28 mouse cellular contexts compared by ENCODE assay signal in genomic region chr14:57886032-57886431, GRCm38 (mm10). TPM values are rescaled to one million over a fixed set of nuclear protein-coding genes. Genes with fewer than 3 reads are reported as not detected.
DNase-seq lines count a peak whose midpoint lies in the region; ATAC-seq and TF ChIP-seq lines count a peak whose summit lies in the region.
"Had no signal": no experiment of that assay in that cellular context is flagged by ENCODE, and none has a peak within 500 bp of the region (broad histone marks: within the 10 kb centered on the region; RNA-seq: fewer than 3 reads in every experiment).

No protein-coding gene starts in this region.

- peaks cover 12% of the 10 kb centered on the region for H3K79me2 ChIP-seq in CH12.LX (replicated peaks; ENCODE audit: control insufficient read depth, extremely low read depth, insufficient read depth, poor library complexity, severe bottlenecking)

- no peak overlapping the region for H3K27ac ChIP-seq in CH12.LX (ENCODE audit: insufficient read depth, low read depth)
- no peak overlapping the region for H3K27ac ChIP-seq in liver, postnatal 0 days (ENCODE audit: low read depth)
- H3K27ac ChIP-seq: embryonic facial prominence, embryonic 12.5 days; embryonic facial prominence, embryonic 15.5 days; heart, embryonic 10.5 days; hindbrain, embryonic 14.5 days; hindbrain, postnatal 0 days; intestine, embryonic 15.5 days had no signal

- TF ChIP-seq CTCF in CH12.LX (conservative IDR thresholded peaks at IDR 0.05 in 1 of 2, IDR thresholded peaks at IDR 0.05 in 1 of 2; ENCODE audit: low read depth in 2 of 2, low read length in 2 of 2) = no peak
- TF ChIP-seq CTCF in liver, postnatal 0 days (IDR thresholded peaks at IDR 0.05; ENCODE audit: low read depth) = no peak

- no peak overlapping the region for H3K9ac ChIP-seq in CH12.LX (ENCODE audit: insufficient read depth, low read depth)
- no peak overlapping the region for H3K9ac ChIP-seq in liver, postnatal 0 days (replicated peaks)
- H3K9ac ChIP-seq: embryonic facial prominence, embryonic 12.5 days; embryonic facial prominence, embryonic 15.5 days; forebrain, postnatal 0 days; heart, embryonic 13.5 days; hindbrain, embryonic 14.5 days; intestine, embryonic 15.5 days had no signal

- dilution Hi-C loops in CH12.LX (cut with MboI; ENCODE audit: extremely low pct_ligation_motif_present, extremely low pct_unique_long_range_greater_than_20kb, low sequenced_read_pairs) = no loop called here

- WGBS in liver, postnatal 0 days (ENCODE audit: insufficient replicate concordance) = 35% methylated on average over 2 of the region's 2 CpGs

- peak; percentile 33 for ATAC-seq in inflammation-experienced regulatory T-cells, adult 6 months
- ATAC-seq in liver, postnatal 0 days = no peak
- ATAC-seq: forebrain, embryonic 14.5 days; forebrain, postnatal 0 days; hindbrain, postnatal 0 days; intestine, embryonic 15.5 days had no signal

- no peak for TF ChIP-seq POLR2A in CH12.LX (IDR thresholded peaks at IDR 0.05; ENCODE audit: low read depth, low read length)

- in situ Hi-C loops in CH12.LX (cut with MboI; ENCODE audit: low pct_ligation_motif_present, low pct_unique_long_range_greater_than_20kb, low sequenced_read_pairs) = no loop called here

- no peak overlapping the region for H3K4me2 ChIP-seq in CH12.LX (ENCODE audit: insufficient read depth, low read depth, poor library complexity, severe bottlenecking)
- no peak overlapping the region for H3K4me2 ChIP-seq in liver, postnatal 0 days (ENCODE audit: low read depth, low read length)
- H3K4me2 ChIP-seq: embryonic facial prominence, embryonic 12.5 days; embryonic facial prominence, embryonic 15.5 days; heart, embryonic 13.5 days; intestine, embryonic 15.5 days had no signal

- no peak for TF ChIP-seq EP300 in CH12.LX (IDR thresholded peaks at IDR 0.05; ENCODE audit: low read length)
- TF ChIP-seq EP300 in liver, postnatal 0 days (IDR thresholded peaks at IDR 0.05; ENCODE audit: low read depth) = no peak

- H3K9me3 ChIP-seq in CH12.LX (replicated peaks; ENCODE audit: low read length) = no peaks in the 10 kb centered on the region
- no peaks in the 10 kb centered on the region for H3K9me3 ChIP-seq in liver, postnatal 0 days (ENCODE audit: low read length)
- H3K9me3 ChIP-seq: embryonic facial prominence, embryonic 12.5 days; embryonic facial prominence, embryonic 15.5 days; heart, embryonic 10.5 days; heart, embryonic 13.5 days; intestine, embryonic 15.5 days had no signal

- no peak overlapping the region for H3K4me3 ChIP-seq in CH12.LX (replicated peaks in 1 of 3; ENCODE audit: low read depth in 2 of 3, low read length in 2 of 3, poor library complexity in 1 of 3)
- no peak overlapping the region for H3K4me3 ChIP-seq in liver, postnatal 0 days (ENCODE audit: low read depth, low read length)
- H3K4me3 ChIP-seq: embryonic facial prominence, embryonic 12.5 days; embryonic facial prominence, embryonic 15.5 days; gastrocnemius, adult 2 months; heart, embryonic 10.5 days; heart, embryonic 13.5 days; intestine, embryonic 15.5 days had no signal

- TF ChIP-seq RAD21 in CH12.LX (IDR thresholded peaks at IDR 0.05; ENCODE audit: low read depth, low read length) = no peak

- DNase-seq in heart, adult 11 months = peak; percentile 14
- DNase-seq in heart, adult 9 months (ENCODE audit: low spot score in 2 of 2) = no peak
- DNase-seq in CH12.LX (ENCODE audit: extremely low read depth) (no peak), liver (no peak)
- no peak for DNase-seq in layer of hippocampus, postnatal 14 days (ENCODE audit: low spot score in 2 of 2)
- no peak for DNase-seq in liver, postnatal 0 days
- no peak for DNase-seq in thymus, adult 18-20 months
- DNase-seq: adrenal gland, postnatal 10 days; adrenal gland, postnatal 36 days; B cell, adult 2 months; cerebellum, adult 18-20 months; cerebellum, adult 9-10 months; cerebellum, postnatal 25 days; forebrain, postnatal 0 days; gastrocnemius, adult 2 months; gastrocnemius, postnatal 14 days; heart, adult 18-20 months; heart, postnatal 14 days; heart, postnatal 4 days had no signal

- H3K36me3 ChIP-seq in CH12.LX (replicated peaks in 1 of 2; ENCODE audit: control insufficient read depth in 1 of 2, insufficient read depth in 1 of 2, low read length in 1 of 2) = peaks cover 0 to 20% of the 10 kb centered on the region in 2 experiments
- no peaks in the 10 kb centered on the region for H3K36me3 ChIP-seq in liver, postnatal 0 days (replicated peaks; ENCODE audit: insufficient read depth, low read length)
- H3K36me3 ChIP-seq: embryonic facial prominence, embryonic 12.5 days; embryonic facial prominence, embryonic 15.5 days; intestine, embryonic 15.5 days had no signal

- H3K4me1 ChIP-seq in CH12.LX (ENCODE audit: control insufficient read depth in 1 of 2, insufficient read depth in 2 of 2) = peaks cover 2 to 47% of the 10 kb centered on the region in 2 experiments; a peak in 3 of 4 replicates
- peaks cover 11% of the 10 kb centered on the region for H3K4me1 ChIP-seq in liver, postnatal 0 days (ENCODE audit: insufficient read depth)

- H3K27me3 ChIP-seq in CH12.LX (replicated peaks) = no peaks in the 10 kb centered on the region
- H3K27me3 ChIP-seq in liver, postnatal 0 days (ENCODE audit: insufficient read depth, low read length) = no peaks in the 10 kb centered on the region
- H3K27me3 ChIP-seq: embryonic facial prominence, embryonic 12.5 days; embryonic facial prominence, embryonic 15.5 days; heart, embryonic 13.5 days; intestine, embryonic 15.5 days had no signal

TF ChIP-seq in CH12.LX, 34 proteins besides CTCF, POLR2A, EP300 and RAD21:
- TF ChIP-seq ZKSCAN1 (IDR thresholded peaks at IDR 0.05; ENCODE audit: borderline replicate concordance, low read depth, low read length) (no peak), MAFK (IDR thresholded peaks at IDR 0.05; ENCODE audit: insufficient replicate concordance, low read length) (no peak), ELF1 (IDR thresholded peaks at IDR 0.05; ENCODE audit: low read depth, low read length) (peak; percentile 56), IRF4 (IDR thresholded peaks at IDR 0.05; ENCODE audit: low read depth, low read length) (no peak)

RNA-seq across cellular contexts. Expression of gene Zdhhc20, which starts 4.0 kb away (rescaled TPM):
- 9.4 and 10.4 TPM in 2 replicates for total RNA-seq in CH12.LX (2012; rRNA removed)
- total RNA-seq in CH12.LX (2014; rRNA removed) = 27.4 and 36.1 TPM in 2 replicates
- polyA plus RNA-seq in CH12.LX (2012; ENCODE audit: insufficient read length, low read depth) = 28.7 and 41.3 TPM in 2 replicates
- polyA plus RNA-seq in inflammation-experienced regulatory T-cells, adult 6 months (2017; shearing (Covaris generic)) = 100 to 1,000 TPM; 173 to 226 (median 184) TPM
- total RNA-seq in layer of hippocampus, postnatal 14 days (2021) = 10 to 100 TPM; 31.4 to 35.3 TPM
- 10.0 and 12.9 TPM in 2 replicates for polyA plus RNA-seq in liver, postnatal 0 days (2015; fragmentation: Nextera tagmentation; extraction: Ambion mirVana)

RNA-seq across cellular contexts. Expression of gene Mrpl57, which starts 60.0 kb away (rescaled TPM):
- total RNA-seq in CH12.LX (2012; rRNA removed) (183 and 184 TPM in 2 replicates), CH12.LX (2014; rRNA removed) (112 and 123 TPM in 2 replicates)
- 170 and 176 TPM in 2 replicates for polyA plus RNA-seq in CH12.LX (2012; ENCODE audit: insufficient read length, low read depth)
- polyA plus RNA-seq in inflammation-experienced regulatory T-cells, adult 6 months (2017; shearing (Covaris generic)) = 100 to 1,000 TPM in 2 of 3 experiments, 10 to 100 TPM in 1; 88.4 to 144 (median 106) TPM
- 10 to 100 TPM; 85.4 to 88.7 TPM for total RNA-seq in layer of hippocampus, postnatal 14 days (2021)
- 160 and 163 TPM in 2 replicates for polyA plus RNA-seq in liver, postnatal 0 days (2015; fragmentation: Nextera tagmentation; extraction: Ambion mirVana)
